Mouse (Mus musculus) kidney, adult 2 months (tissue): ENCODE measurements around the gene Ccdc82.

Experiments
- CTCF ChIP-seq: fragments of 200-500 bp; conservative IDR thresholded peaks from 2 replicates; pipeline ENCODE4 v1.5.1; 2011; ENCODE audit warnings: low read depth, mild to moderate bottlenecking, control low read depth, low read length, moderate library complexity, mixed read lengths; ENCODE audit not compliant: insufficient read depth, insufficient read length
- POLR2A ChIP-seq: fragments of 200-500 bp; IDR thresholded peaks from one replicate; pipeline ENCODE4 v1.6.1; 2011; ENCODE audit warnings: low read depth, low read length, control low read depth

DNA sequence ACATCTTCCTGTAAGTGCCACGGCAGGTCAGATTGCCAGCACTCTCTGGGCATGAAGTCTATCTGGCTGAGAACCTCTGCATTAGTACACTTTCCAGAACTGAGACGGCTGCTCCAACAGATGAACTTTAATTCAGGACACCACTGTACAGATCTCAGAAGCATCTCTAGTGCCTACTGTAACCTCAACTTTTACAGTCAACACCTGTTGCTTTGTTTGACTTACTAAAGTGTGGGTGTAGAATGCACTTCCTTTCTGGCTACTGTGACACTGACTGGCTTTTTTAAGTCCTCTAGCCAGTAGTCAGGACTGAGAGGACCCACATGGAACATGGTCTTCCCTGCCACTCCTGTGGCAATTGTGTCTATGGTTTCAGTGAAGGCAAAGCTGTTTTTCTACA lies 76.3 kb downstream of the Ccdc82 start:
- TF ChIP-seq POLR2A (no peak), CTCF (no peak)
